Mouse (Mus musculus): Measurements from ENCODE around the gene Inpp5k. TPM values are rescaled to one million over a fixed set of nuclear protein-coding genes. Genes with fewer than 3 reads are reported as not detected.

Inpp5k gene
- 54.1 and 59.6 TPM in 2 replicates for total RNA-seq (2017)

DNA sequence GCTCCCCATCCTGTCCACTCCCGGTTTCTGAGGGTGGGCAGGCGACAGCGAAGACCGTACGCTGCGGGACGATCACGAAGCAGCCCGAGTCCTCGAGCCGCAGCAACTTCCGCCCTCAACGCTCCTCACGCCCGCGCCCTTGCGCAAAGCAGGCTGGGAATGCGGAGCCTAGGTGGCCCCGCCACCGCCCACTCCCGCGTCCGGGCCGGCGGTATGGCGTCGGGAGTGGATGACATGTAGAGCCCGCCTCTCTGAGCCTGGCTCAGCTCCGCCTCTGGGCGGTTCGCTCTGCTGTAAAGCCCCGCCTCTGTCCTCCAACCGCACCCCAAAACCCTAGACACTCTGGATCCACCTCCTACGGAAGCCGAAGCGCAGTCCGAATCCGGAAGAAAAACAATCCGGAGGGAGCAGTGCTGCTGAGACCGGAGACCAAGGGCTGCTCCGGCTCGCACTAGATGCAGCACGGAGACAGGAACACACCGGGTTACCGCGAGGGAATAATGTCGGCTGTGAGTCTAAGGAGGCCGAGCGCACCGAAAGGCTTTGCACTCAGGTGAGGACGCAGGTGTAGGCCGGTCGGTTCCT is at the start of gene Inpp5k:
Gene Inpp5k, plus strand, starts transcription at position 344 of the 585 bp plus-strand sequence.
- peak; percentile 97 to 98 for ATAC-seq (replicated peaks in 1 of 2; ENCODE audit: insufficient read depth in 1 of 2, low FRiP score in 2 of 2, low TSS enrichment in 1 of 2, low read depth in 1 of 2, poor library complexity in 2 of 2, severe bottlenecking in 2 of 2)

DNA sequence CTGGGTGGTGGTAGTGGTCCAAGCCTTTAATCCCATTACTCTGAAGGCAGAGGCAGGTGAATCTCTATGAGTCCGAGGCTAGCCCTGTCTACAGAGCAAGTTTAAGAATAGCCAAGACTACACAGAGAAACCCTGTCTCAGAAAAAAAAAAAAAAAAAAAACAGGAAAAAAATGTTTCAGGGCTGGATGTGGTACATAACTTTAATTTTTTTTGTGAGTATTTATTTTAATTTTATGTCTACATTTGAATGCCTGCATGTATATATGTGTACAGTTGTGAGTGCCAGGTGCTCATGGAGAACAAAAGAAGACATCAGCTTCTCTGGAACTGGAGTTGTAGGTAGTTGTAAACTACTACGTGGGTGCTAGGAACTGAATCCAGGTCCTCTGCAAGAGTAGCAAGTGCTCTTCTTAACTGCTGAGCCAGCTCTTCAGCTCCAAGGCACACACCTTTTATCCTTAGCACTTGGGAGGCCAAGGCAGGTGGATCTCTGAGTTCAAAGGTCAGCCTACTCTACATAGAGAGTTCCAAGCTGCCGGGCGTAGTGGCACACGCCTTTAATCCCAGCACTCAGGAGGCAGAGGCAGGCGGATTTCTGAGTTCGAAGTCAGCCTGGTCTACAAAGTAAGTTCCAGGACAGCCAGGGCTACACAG is 49.2 kb upstream of the Inpp5k start:
- no peak for ATAC-seq (replicated peaks in 1 of 2; ENCODE audit: insufficient read depth in 1 of 2, low FRiP score in 2 of 2, low TSS enrichment in 1 of 2, low read depth in 1 of 2, poor library complexity in 2 of 2, severe bottlenecking in 2 of 2)

DNA sequence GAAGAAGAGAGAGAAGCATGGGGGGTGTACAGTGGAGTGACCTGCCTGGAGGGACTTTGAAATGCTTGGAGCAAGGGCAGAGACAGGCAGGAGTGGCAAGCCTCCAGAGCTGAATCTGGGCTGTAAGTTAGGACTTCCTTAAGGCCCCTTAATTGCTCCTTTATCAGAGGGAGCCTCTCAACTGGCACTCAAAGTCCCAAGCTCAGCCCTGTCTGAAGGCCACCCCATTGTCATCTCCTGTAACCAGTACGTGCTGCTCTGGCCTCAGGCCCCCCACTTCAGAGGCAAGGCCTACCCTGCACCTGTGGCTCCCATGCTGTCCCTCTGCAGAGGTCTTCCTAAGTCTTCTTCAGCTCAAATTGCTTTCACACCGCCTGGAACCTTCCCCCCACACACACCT is 47.3 kb upstream of the Inpp5k start:
- no peak for ATAC-seq (replicated peaks in 1 of 2; ENCODE audit: insufficient read depth in 1 of 2, low FRiP score in 2 of 2, low TSS enrichment in 1 of 2, low read depth in 1 of 2, poor library complexity in 2 of 2, severe bottlenecking in 2 of 2)

DNA sequence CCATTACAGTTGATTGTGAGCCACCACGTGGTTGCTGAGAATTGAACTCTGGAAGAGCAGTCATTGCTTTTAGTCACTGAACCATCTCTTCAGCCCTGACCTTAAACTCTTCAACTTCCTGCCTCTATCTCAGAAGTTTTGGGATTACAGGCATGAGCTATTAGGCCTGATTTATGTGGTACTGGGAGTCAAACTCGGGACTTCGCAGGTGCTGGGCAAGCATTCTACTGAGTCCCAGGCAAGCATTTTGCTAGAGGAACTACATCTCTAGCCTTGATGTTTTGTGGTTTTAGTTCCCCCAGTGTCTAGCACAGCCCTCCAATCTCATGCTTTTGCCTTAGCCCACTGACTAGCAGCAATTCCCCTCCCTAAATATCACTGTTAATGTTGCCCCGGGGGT is 45.7 kb upstream of the Inpp5k start:
- no peak for ATAC-seq (replicated peaks in 1 of 2; ENCODE audit: insufficient read depth in 1 of 2, low FRiP score in 2 of 2, low TSS enrichment in 1 of 2, low read depth in 1 of 2, poor library complexity in 2 of 2, severe bottlenecking in 2 of 2)

DNA sequence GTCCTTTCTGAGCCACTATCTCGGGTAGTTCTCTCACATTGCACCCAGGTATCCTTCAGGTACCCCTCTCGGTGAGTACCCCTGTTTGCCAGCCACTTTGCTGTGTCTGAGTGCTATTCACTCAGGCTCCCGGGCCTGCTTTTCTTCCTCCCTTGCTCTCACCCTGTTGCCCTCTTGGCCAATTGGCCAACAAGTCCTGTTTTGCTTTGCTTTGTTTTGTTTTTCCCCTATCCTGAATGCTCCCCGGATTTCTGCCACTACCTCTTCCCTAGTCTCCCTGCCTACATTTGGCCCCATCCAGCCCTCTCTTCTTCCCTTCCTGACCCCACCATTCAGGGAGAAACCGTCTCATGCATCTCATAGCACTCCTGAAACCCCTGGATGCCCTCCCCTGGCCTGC is 44.8 kb upstream of the Inpp5k start:
- no peak for ATAC-seq (replicated peaks in 1 of 2; ENCODE audit: insufficient read depth in 1 of 2, low FRiP score in 2 of 2, low TSS enrichment in 1 of 2, low read depth in 1 of 2, poor library complexity in 2 of 2, severe bottlenecking in 2 of 2)

DNA sequence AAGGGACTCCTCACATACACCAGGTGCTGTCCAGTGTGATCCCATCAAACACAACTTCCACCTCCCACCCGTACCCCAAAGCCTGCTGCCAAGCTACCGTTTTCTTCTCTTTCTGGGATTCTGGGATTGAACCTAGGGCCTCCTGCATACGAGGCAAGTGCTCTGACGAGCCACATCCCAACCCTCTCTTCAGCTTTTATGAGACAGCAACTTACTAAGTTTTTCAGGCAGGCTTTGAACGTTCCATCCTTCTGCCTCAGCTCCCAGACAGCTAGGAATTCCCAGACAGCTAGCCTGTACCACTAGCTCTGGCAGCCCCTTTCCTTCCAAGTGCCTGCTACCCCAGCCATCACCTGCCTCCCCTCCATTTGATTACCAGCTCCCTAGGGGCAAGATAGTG is 43.8 kb upstream of the Inpp5k start:
- no peak for ATAC-seq (replicated peaks in 1 of 2; ENCODE audit: insufficient read depth in 1 of 2, low FRiP score in 2 of 2, low TSS enrichment in 1 of 2, low read depth in 1 of 2, poor library complexity in 2 of 2, severe bottlenecking in 2 of 2)

DNA sequence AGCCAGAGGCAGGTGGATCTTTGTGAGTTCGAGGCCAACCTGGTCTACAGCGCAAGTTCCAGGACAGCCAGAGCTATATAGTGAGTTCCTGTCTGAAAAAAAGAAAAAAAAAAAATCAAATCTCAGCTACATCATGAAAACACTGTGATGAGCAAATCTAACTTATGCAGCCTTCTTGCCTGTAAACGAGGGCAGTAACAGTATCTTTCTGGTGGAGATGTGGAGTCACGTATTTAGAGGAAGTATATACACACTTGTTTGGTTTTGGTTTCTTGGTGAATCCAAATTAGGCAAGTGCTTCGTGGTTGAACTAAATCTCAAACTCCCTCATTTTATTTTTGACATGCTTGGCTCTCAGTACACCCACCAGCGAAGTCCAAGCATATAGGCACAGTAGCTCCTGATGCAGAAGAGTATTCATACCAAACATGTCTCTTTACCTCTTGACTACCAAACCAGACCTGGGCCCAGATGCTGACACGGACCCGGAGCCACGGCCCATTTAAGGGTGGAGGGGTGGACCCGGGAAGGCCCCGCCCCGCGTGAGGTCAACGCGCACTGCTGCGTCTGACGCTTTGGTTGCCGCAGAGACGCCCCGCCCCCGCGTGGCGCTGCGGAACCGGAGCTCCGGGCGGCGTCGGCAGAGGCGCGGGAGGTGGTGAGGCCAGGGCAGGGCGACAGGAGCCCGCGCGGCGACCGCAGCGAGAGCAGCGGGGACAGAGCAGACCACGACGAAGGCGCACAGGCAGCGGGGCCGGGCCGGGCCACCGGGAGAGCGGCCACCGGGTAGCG is 43.1 kb upstream of the Inpp5k start, which contains the start of gene Pitpna:
Gene Pitpna, plus strand, starts transcription at position 605 of the 792 bp plus-strand sequence.
- peak; percentile 89 to 93 for ATAC-seq (replicated peaks in 1 of 2; ENCODE audit: insufficient read depth in 1 of 2, low FRiP score in 2 of 2, low TSS enrichment in 1 of 2, low read depth in 1 of 2, poor library complexity in 2 of 2, severe bottlenecking in 2 of 2)

DNA sequence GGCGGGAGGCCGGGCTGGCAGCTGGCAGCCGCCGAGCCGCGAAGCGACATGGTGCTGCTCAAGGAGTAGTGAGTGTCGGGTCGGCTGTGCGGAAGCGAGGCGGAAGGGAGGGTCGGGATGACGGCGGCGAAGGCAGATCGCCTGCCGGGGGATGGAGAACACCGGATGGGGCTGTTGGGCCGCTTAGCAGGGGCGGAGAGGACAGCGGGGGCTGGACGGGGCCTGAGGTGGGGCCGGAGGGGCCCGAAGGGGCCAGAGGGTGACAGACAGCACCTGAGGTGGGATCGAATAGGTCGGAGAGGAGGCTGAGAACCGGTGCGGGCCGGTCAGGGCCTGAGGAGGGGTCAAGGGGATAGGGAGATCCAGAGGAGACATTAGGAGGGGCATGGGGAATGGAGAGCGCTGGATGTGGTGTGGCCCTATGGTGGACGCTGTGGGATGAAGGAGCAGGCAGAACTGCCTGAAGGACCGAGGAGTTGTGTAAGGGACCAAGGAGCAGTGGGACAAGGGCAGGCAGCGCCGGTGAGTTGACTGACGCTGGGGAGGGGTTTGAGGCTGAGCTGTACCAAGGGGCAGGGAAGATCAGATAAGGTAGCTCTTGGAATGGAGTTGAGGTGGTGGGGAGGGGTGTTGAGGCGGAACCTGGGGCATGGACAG is 42.4 kb upstream of the Inpp5k start:
- ATAC-seq (replicated peaks in 1 of 2; ENCODE audit: insufficient read depth in 1 of 2, low FRiP score in 2 of 2, low TSS enrichment in 1 of 2, low read depth in 1 of 2, poor library complexity in 2 of 2, severe bottlenecking in 2 of 2): 0 out of 4 replicates have a peak, but pooled peaks of 1 of the 2 experiments have one; percentile 3

DNA sequence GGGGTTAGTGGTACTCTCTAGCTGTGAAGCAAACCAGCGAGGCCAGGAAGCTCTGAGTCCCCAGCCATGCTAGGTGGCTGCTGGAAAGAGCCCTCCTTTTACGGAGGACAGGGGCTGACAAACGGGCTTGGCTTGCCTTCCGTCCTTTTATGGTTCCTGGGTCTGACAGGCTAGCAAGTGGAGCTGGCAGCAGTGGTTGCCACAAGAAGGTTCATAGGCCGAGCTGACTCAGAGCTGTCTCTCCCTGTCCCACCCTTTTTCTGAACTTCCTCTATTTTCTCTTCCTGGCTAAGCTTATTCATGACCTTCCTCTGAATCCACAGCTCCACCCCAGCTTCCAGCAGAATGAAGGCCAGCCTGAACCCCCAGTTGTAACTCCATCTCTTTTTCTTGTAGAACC is 38.2 kb upstream of the Inpp5k start:
- peak; percentile 22 to 49; a peak in 3 of 4 replicates for ATAC-seq (replicated peaks in 1 of 2; ENCODE audit: insufficient read depth in 1 of 2, low FRiP score in 2 of 2, low TSS enrichment in 1 of 2, low read depth in 1 of 2, poor library complexity in 2 of 2, severe bottlenecking in 2 of 2)

DNA sequence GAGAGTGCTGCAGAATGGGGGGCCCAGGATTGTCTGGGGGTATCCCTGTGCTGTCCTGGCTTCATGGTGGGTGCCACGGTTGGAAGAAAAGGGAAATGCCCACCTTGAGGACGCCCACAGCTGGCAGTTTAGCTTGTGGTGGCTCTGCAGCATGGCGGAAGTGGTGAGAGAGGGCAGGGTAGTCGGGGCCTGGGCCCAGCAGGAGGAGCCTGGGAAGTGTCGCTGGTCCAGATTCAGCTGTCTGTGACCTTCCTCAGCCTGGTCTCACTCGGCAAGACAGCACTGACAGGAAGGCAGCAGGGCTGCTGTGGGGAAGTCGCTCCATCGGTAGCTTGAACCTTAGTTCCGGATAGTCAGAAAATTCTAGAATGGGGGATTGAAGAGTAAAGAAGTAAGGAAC is 36.4 kb upstream of the Inpp5k start:
- ATAC-seq (replicated peaks in 1 of 2; ENCODE audit: insufficient read depth in 1 of 2, low FRiP score in 2 of 2, low TSS enrichment in 1 of 2, low read depth in 1 of 2, poor library complexity in 2 of 2, severe bottlenecking in 2 of 2): peak; percentile 59 to 78

DNA sequence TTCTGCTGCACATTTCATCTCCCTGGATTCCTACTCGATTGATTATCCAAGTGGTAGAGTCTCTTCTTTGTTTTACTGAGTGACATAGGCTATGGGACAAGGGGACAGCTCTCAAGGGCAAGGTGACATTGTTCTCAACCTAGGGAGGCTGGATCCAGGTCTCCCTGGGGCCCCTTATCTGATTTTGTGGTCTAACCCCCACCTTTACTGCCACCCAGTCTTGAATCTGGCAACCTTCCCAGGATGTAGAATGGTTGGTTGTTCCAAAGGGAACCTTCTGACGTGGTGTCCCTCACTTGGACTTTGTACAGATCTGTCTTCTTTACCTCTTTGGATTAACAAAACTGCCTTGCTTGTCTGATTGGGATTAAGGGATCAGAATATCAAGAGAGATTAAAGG is 35.4 kb upstream of the Inpp5k start:
- ATAC-seq (replicated peaks in 1 of 2; ENCODE audit: insufficient read depth in 1 of 2, low FRiP score in 2 of 2, low TSS enrichment in 1 of 2, low read depth in 1 of 2, poor library complexity in 2 of 2, severe bottlenecking in 2 of 2): no peak

DNA sequence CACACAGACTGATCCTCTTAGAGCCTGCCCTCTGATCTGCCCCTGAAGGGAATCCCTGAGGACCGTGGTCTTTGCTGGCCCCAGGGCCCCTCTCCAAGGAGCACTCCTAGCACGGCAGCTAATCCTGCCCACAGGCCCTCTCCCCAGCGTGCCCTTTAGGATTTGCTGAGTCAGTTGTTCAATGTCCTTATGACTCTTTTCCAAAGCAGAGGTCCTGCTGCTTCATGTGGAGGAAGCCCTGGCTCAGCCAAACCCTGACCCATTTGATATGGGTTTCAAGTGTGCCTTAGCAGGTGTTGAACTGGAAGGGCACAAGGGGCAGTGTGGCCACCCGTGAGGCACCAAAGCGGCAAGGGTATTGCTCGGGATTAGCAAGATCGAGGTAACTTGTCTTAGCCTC is 35.0 kb upstream of the Inpp5k start:
- no peak for ATAC-seq (replicated peaks in 1 of 2; ENCODE audit: insufficient read depth in 1 of 2, low FRiP score in 2 of 2, low TSS enrichment in 1 of 2, low read depth in 1 of 2, poor library complexity in 2 of 2, severe bottlenecking in 2 of 2)

DNA sequence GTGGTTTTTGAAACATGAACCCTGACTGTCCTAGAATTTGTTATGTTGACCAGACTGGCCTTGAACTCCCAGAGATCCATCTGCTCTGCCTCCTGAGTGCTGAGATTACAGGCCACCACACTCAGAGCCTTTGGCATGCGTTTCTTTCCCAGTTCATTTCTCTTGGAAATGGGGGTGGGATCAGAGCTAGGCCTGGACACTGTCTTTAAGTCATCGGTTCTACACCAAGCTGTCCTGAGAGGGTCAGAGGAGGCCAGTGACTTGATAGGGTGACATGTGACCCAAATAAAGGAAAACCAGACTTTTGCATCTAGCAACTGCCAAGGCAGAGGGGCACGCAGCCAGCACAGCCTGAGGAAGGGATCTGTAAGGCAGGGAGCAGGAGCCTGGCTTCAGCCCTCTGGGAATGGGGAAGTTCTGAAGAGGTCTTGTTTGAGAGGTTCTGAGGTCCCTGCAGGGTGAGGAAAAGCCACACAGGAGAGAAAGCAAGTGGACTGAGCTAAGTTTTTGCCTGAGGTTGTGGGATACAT is 34.0 kb upstream of the Inpp5k start:
- no peak for ATAC-seq (replicated peaks in 1 of 2; ENCODE audit: insufficient read depth in 1 of 2, low FRiP score in 2 of 2, low TSS enrichment in 1 of 2, low read depth in 1 of 2, poor library complexity in 2 of 2, severe bottlenecking in 2 of 2)

DNA sequence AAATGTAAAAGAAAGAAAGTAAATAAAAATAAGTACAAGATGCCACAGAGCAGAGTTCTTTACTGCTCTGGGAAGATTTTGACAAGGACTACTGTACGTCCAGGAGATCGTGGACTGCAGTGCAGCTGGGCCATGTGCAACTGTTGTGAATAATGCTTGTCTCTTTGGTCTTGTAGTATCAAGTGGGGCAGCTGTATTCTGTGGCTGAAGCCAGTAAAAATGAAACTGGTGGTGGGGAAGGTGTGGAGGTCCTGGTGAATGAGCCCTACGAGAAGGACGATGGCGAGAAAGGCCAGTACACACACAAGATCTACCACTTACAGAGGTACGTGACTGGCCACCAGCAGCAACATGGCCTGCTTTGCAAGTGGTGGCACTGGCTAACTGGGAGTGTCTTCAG is 32.8 kb upstream of the Inpp5k start:
- ATAC-seq (replicated peaks in 1 of 2; ENCODE audit: insufficient read depth in 1 of 2, low FRiP score in 2 of 2, low TSS enrichment in 1 of 2, low read depth in 1 of 2, poor library complexity in 2 of 2, severe bottlenecking in 2 of 2): no peak

DNA sequence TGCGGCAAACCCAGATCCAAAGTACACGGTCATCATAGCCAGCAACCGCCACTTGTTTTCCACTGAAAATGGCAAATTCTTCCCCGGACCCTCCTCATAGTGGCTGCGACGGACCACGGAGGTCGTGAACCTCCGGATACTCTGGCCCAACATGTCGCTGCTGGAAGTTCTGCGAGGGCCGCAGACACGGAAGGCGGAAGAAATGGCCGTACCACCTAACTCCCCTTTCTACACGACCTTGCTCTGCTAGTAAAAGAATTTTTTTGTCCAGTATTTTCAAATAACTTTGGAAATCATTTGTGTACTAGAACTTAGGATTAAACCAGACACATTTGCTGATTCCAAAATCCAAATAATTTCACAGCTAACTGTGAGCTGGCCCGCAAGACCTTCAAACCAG is 31.0 kb upstream of the Inpp5k start:
- peak; percentile 87 to 90 for ATAC-seq (replicated peaks in 1 of 2; ENCODE audit: insufficient read depth in 1 of 2, low FRiP score in 2 of 2, low TSS enrichment in 1 of 2, low read depth in 1 of 2, poor library complexity in 2 of 2, severe bottlenecking in 2 of 2)

DNA sequence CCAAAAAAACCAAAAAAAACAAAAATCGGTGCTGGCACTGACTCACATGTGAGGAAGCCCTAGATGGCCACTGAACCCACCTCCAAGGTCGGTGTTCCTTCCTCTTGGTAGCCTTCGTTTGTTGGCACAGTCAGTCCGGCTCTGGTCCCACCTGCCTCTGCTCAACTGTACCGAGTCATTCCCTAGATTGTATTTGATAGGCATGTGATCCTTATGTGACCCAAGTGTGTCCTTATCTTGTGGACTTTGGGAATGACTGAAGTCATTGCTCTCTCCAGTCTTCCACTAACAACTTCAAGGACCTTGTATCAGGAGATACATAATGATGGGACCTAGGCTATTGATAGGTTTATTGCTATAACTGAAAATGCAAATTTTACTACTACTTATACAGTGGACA is 26.0 kb upstream of the Inpp5k start:
- ATAC-seq (replicated peaks in 1 of 2; ENCODE audit: insufficient read depth in 1 of 2, low FRiP score in 2 of 2, low TSS enrichment in 1 of 2, low read depth in 1 of 2, poor library complexity in 2 of 2, severe bottlenecking in 2 of 2): no peak

DNA sequence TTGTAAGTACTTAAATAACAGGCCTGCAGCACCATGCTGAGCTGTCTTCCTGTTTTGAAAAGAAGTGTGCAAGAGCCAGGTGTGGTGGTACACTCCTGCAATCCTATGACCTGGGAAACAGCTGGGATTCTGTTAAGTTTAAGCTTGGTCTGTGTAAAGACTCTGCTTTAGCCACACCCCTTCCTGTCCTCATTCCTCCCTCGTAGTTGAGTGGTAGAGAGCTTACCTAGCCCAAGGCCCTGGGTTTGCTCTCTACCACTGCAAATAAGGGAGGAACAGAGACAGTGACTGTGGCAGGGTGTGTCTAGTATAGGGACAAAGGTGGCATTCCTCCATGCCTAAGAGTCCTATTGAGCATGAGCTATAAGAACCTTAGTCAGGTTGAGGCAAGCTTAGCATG is 25.5 kb upstream of the Inpp5k start:
- ATAC-seq (replicated peaks in 1 of 2; ENCODE audit: insufficient read depth in 1 of 2, low FRiP score in 2 of 2, low TSS enrichment in 1 of 2, low read depth in 1 of 2, poor library complexity in 2 of 2, severe bottlenecking in 2 of 2): no peak

DNA sequence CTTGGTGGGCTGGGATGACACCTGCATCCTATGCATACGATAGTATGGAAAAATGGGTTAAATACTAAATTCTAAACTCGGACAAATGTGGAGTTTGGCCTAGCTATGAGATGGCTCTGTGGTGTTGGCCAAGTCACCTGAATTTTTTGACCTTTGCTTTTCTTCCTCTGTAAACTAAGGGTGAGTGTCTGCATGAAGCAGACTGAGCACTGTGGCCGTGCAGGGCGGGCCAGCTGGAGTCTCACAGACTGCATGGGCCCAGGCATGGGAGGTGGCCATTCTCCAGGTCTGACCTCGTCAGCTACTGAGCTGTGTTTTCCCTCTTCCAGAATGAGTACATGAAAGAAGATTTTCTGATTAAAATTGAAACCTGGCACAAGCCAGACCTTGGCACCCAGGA is 22.0 kb upstream of the Inpp5k start:
- no peak for ATAC-seq (replicated peaks in 1 of 2; ENCODE audit: insufficient read depth in 1 of 2, low FRiP score in 2 of 2, low TSS enrichment in 1 of 2, low read depth in 1 of 2, poor library complexity in 2 of 2, severe bottlenecking in 2 of 2)

Data from hematopoietic stem cell, adult 5-6 weeks (primary cell).